Mouse (Mus musculus) kidney, embryonic 14.5 days (tissue): ENCODE measurements around the gene Sema5a. TPM values are rescaled to one million over a fixed set of nuclear protein-coding genes. Genes with fewer than 3 reads are reported as not detected.
"Not testable (repeated sequence)": the region's sequence is repeated elsewhere in the genome, so short reads cannot be mapped to it uniquely, and the experiment has no call there.

Experiments
- ATAC-seq: fragments of 200-750 bp; cut with Nextera tagmentation; 2 replicates; pipeline ENCODE4 v1.8.0; 2017; ENCODE audit warnings: moderate number of reproducible peaks, mild to moderate bottlenecking, moderate TSS enrichment, moderate library complexity; ENCODE audit not compliant: low FRiP score, low TSS enrichment
- H3K27ac ChIP-seq: fragments of 300-500 bp; sonication (generic); 2 replicates; pipeline ENCODE4 v1.5.1; 2014; ENCODE audit warnings: low read depth, mild to moderate bottlenecking, low read length, moderate library complexity, mixed read lengths
- H3K27me3 ChIP-seq: fragments of 300-500 bp; sonication (generic); 2 replicates; pipeline ENCODE4 v1.6.1; 2014; ENCODE audit warnings: mild to moderate bottlenecking, low read length; ENCODE audit not compliant: control insufficient read depth, insufficient read depth
- H3K36me3 ChIP-seq: fragments of 300-500 bp; sonication (generic); 2 replicates; pipeline ENCODE4 v1.6.1; 2014; ENCODE audit warnings: low read length, mixed read lengths; ENCODE audit not compliant: control insufficient read depth, insufficient read depth
- H3K4me1 ChIP-seq: fragments of 300-500 bp; sonication (generic); 2 replicates; pipeline ENCODE4 v1.6.1; 2014; ENCODE audit warnings: low read length, mixed read lengths; ENCODE audit not compliant: control insufficient read depth, insufficient read depth
- H3K4me2 ChIP-seq: fragments of 300-500 bp; sonication (generic); replicated peaks from 2 replicates; pipeline ENCODE4 v1.6.1; 2014; ENCODE audit warnings: low read depth, mild to moderate bottlenecking, low read length
- H3K4me3 ChIP-seq: fragments of 300-500 bp; sonication (generic); 2 replicates; pipeline ENCODE4 v1.5.1; 2014; ENCODE audit warnings: mild to moderate bottlenecking, low read length
- H3K9ac ChIP-seq: fragments of 300-500 bp; sonication (generic); 2 replicates; pipeline ENCODE4 v1.6.1; 2014; ENCODE audit warnings: low read depth, mild to moderate bottlenecking, low read length, moderate library complexity
- H3K9me3 ChIP-seq: fragments of 300-500 bp; sonication (generic); 2 replicates; pipeline ENCODE4 v1.6.1; 2016; ENCODE audit warnings: low read length; ENCODE audit not compliant: control insufficient read depth
- WGBS: fragments of 180-500 bp; shearing (Covaris S2); extraction: QIAGEN DNeasy Blood & Tissue Kit; methylation state at CpG from one replicate; pipeline ENCODE4 v1.1.7; 2014; 5-methylcytosine and 5-hydroxymethylcytosine counted together
- polyA plus RNA-seq: library from polyadenylated mRNA; unstranded; fragments of >200 nt; fragmentation: Nextera tagmentation; extraction: Ambion mirVana; gene quantifications from 2 replicates; pipeline ENCODE4 v1.2.1, GENCODE M21; 2014

Gene Sema5a
- 19.1 and 30.2 TPM in 2 replicates for polyA plus RNA-seq

DNA sequence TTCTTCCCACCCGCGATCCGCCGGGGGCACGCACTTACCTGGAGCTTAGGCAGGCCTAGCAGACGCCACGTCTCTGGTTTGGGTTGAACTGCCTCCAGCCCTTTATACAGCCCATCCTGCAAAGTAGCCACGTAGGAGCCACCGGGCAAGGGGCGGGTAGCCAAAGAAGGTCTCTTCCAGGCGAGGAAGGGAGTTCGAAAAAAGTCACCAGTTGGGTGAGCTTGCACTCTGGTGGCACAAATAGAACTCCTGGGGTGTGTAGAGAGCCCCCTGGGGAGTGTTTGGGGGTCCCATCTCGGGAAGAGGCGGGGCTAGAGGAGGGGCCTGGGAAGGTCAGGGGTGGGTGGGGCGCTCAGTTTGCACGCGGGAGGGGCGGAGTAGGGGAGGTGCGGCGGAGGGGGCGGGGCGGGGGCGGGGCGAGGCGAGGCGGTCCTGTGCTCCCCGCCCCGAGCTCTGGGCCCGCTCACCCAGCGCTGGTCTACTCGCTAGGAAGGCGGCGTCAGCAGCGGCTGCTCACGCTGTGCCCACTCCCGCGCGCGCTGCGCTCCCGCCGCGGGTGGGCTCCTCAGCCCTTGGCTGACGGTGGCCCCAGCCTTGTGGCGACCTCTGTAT is at the start of gene Sema5a:
Gene Sema5a (plus strand): TSS at position 467 of the 612 bp plus-strand sequence.
- Histone ChIP-seq H3K27me3 (no peaks in the 10 kb centered on the region), H3K9ac (peak within 1 kb of the TSS; percentile 74), H3K27ac (peak within 1 kb of the TSS; percentile 49), H3K4me2 (peak within 1 kb of the TSS; percentile 95), H3K4me1 (peaks cover 10% of the 10 kb centered on the region; the same call in 1 of the 2 replicates), H3K9me3 (no peaks in the 10 kb centered on the region), H3K4me3 (peak within 1 kb of the TSS; percentile 64), H3K36me3 (peaks cover 9% of the 10 kb centered on the region; the same call in 1 of the 2 replicates)
- ATAC-seq, result peak; percentile 93
- WGBS, result under 1% methylated on average over 35 of the region's 45 CpGs

DNA sequence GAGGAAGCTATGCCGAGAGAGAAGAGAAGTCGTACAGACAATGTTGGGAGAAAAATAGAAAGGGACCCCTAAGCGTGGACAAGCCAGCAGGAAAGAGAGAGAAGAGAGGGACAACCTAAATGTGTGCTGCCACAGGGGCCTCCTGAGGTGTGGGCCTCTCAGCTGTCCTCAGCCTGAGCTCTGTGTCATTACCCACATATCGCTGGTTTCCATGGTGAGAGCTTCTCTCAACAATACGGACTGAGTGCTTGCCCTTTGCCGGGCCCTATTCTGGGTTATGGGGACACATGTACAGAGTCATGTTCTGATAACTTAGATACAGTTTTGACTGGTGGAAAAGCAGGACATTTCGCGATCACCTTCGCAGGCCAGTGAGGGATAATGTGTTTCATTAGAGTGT is 46.5 kb upstream of the Sema5a start:
- Histone ChIP-seq H3K27ac (no peak overlapping the region), H3K4me2 (no peak overlapping the region), H3K27me3 (no peaks in the 10 kb centered on the region), H3K4me3 (no peak overlapping the region), H3K36me3 (no peaks in the 10 kb centered on the region), H3K9me3 (no peaks in the 10 kb centered on the region; the same call in 1 of the 2 replicates), H3K4me1 (no peaks in the 10 kb centered on the region), H3K9ac (no peak overlapping the region)
- WGBS, result 90% methylated on average over 9 of the region's 9 CpGs
- ATAC-seq, result no peak

DNA sequence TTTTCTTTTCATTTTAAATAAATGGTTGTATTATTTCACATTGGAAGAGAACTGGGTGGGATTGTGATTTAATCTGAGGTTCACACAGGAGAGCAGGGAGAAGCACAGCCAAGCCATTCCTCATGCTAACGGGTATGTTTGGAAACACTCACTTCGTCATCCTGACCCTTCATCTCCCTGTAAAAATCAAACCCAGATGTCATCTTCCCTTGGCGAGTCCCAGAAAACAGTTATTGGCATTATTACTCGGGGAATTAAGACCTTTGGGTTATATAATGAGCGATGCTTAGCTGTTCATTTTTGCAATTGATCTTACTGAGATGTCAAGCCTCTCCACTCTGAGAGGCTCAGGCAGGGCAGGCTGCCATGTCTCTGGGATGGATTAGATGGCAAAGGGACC is 46.0 kb upstream of the Sema5a start:
- Histone ChIP-seq H3K27me3 (no peaks in the 10 kb centered on the region), H3K27ac (no peak overlapping the region), H3K4me1 (no peaks in the 10 kb centered on the region), H3K4me2 (no peak overlapping the region), H3K36me3 (no peaks in the 10 kb centered on the region), H3K9me3 (no peaks in the 10 kb centered on the region; the same call in 1 of the 2 replicates), H3K9ac (no peak overlapping the region), H3K4me3 (no peak overlapping the region)
- no peak for ATAC-seq
- WGBS, result 79% methylated on average over 5 of the region's 5 CpGs

GRCm38 (mm10) chr15:32203242-32203641 is 41.4 kb upstream of the Sema5a start:
- ATAC-seq, result no peak
- no peaks in the 10 kb centered on the region for H3K36me3 ChIP-seq
- H3K27me3 ChIP-seq, result no peaks in the 10 kb centered on the region
- no peak overlapping the region for H3K4me2 ChIP-seq
- no peak overlapping the region for H3K9ac ChIP-seq
- 83% methylated on average over 5 of the region's 5 CpGs for WGBS
- no peak overlapping the region for H3K4me3 ChIP-seq
- no peaks in the 10 kb centered on the region; the same call in 1 of the 2 replicates for H3K9me3 ChIP-seq
- H3K4me1 ChIP-seq, result no peaks in the 10 kb centered on the region
- H3K27ac ChIP-seq, result no peak overlapping the region

GRCm38 (mm10) chr15:32204908-32205307 is 39.7 kb upstream of the Sema5a start:
- Histone ChIP-seq H3K27me3 (no peaks in the 10 kb centered on the region), H3K9ac (no peak overlapping the region), H3K36me3 (no peaks in the 10 kb centered on the region), H3K27ac (no peak overlapping the region), H3K4me2 (no peak overlapping the region), H3K4me1 (no peaks in the 10 kb centered on the region), H3K4me3 (no peak overlapping the region), H3K9me3 (no peaks in the 10 kb centered on the region)
- ATAC-seq, result no peak
- 91% methylated on average over 10 of the region's 10 CpGs for WGBS

DNA sequence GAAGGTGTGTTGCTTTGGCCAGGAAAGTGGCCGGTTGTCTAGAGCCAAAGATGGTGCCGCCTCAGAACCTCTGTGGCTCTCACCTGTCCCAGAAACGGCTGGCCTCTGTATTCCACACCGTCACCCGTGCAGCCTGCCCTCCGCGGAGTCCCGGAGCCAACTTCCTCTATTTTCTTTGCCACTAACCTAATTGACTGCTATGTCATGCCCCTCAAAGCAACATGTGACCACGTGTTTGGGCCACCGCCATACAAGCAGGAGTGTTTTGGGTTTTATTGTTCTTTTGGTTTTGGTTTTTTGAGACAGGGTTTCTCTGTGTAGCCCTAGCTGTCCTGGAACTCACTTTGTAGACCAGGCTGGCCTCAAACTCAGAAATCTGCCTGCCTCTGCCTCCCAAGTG is 29.9 kb upstream of the Sema5a start:
- 94% methylated on average over 10 of the region's 10 CpGs for WGBS
- not testable (repeated sequence) for H3K27ac ChIP-seq, H3K9ac ChIP-seq, H3K27me3 ChIP-seq, H3K4me2 ChIP-seq, H3K4me1 ChIP-seq, H3K9me3 ChIP-seq, H3K4me3 ChIP-seq, H3K36me3 ChIP-seq, ATAC-seq

DNA sequence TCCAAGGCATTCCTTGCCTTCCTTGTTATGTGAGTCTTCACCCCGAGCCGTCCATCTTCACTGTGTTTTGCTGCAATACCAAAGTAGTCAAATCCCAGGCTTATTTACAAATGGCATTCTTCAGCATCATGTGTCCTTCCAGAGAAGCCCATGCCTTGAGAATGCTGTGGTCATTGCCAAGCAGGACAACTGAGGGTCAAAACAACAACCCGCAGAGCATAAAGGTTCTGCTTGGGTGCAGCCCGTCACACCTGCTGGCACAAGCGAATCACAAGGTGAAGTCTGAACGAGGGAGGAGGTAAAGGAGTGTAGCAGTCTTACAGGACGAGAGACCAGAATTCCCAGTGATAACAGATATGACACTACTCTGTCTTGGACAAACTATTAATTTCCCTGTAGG is 21.6 kb upstream of the Sema5a start:
- Histone ChIP-seq H3K4me1 (no peaks in the 10 kb centered on the region), H3K27ac (no peak overlapping the region), H3K27me3 (no peaks in the 10 kb centered on the region), H3K9ac (no peak overlapping the region), H3K9me3 (peaks cover 5% of the 10 kb centered on the region; the same call in 1 of the 2 replicates), H3K4me2 (no peak overlapping the region), H3K36me3 (no peaks in the 10 kb centered on the region), H3K4me3 (no peak overlapping the region)
- WGBS, result 64% methylated on average over 7 of the region's 7 CpGs
- no peak for ATAC-seq

- Histone ChIP-seq H3K36me3 (no peaks in the 10 kb centered on the region), H3K4me3 (no peak overlapping the region), H3K4me1 (no peaks in the 10 kb centered on the region), H3K27me3 (no peaks in the 10 kb centered on the region), H3K4me2 (no peak overlapping the region), H3K27ac (no peak overlapping the region), H3K9me3 (peaks cover 5% of the 10 kb centered on the region; the same call in 1 of the 2 replicates), H3K9ac (no peak overlapping the region)
- 89% methylated on average over 3 of the region's 3 CpGs for WGBS
- ATAC-seq, result no peak
Observed at GRCm38 (mm10) chr15:32225394-32225793, 19.2 kb upstream of the Sema5a start.

GRCm38 (mm10) chr15:32226381-32226780 is 18.2 kb upstream of the Sema5a start:
- 72% methylated on average over 6 of the region's 6 CpGs for WGBS
- no peak overlapping the region for H3K4me2 ChIP-seq
- H3K27me3 ChIP-seq, result no peaks in the 10 kb centered on the region
- no peak overlapping the region for H3K4me3 ChIP-seq
- H3K4me1 ChIP-seq, result no peaks in the 10 kb centered on the region
- no peaks in the 10 kb centered on the region for H3K36me3 ChIP-seq
- H3K27ac ChIP-seq, result no peak overlapping the region
- H3K9me3 ChIP-seq, result peaks cover 5% of the 10 kb centered on the region; the same call in 1 of the 2 replicates
- no peak for ATAC-seq
- H3K9ac ChIP-seq, result no peak overlapping the region
